ENCODE assay signal across 7 mouse cellular contexts in the genomic region with DNA sequence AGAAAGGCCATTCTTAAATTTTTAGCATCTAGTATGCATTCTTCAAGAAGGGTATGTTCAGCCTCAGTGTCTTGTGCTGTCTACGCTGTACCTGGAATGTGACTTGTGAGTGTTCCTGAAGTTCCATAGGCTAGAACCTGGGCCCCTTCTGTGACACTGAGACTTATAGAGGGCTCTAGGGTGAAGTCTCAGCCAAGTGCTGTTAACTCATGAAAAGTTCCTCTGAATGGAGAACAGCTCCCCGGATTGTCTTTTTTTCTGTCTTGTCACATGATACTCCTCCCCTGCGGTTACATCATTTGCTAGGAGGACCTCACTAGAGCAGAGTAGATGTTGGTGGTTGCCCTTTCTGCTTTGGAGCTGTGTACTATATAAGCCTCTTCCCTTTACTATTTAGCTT. TPM values are rescaled to one million over a fixed set of nuclear protein-coding genes. Genes with fewer than 3 reads are reported as not detected.
A peak's percentile ranks its signal among the peaks of the same experiment; 100 is the strongest.
DNase-seq lines count a peak whose midpoint lies in the region; ATAC-seq and TF ChIP-seq lines count a peak whose summit lies in the region.

No protein-coding gene starts in this region.

- no peaks in the 10 kb centered on the region; the same call in 1 of the 2 replicates for H3K27me3 ChIP-seq in liver, adult 2 months (ENCODE audit: control insufficient read depth, insufficient read depth, low read length)
- H3K27me3 ChIP-seq in liver, postnatal 0 days (ENCODE audit: insufficient read depth, low read length), result no peaks in the 10 kb centered on the region
- H3K27me3 ChIP-seq in embryonic facial prominence, embryonic 13.5 days, result peaks cover 6% of the 10 kb centered on the region; the same call in 1 of the 2 replicates

- H3K4me2 ChIP-seq in liver, postnatal 0 days (ENCODE audit: low read depth, low read length), result no peak overlapping the region
- peak overlapping the region; percentile 24 for H3K4me2 ChIP-seq in embryonic facial prominence, embryonic 13.5 days

- H3K4me1 ChIP-seq in liver, adult 2 months (ENCODE audit: control insufficient read depth, insufficient read depth, low read length), result peaks cover 1% of the 10 kb centered on the region; the same call in 1 of the 2 replicates
- peaks cover 14% of the 10 kb centered on the region for H3K4me1 ChIP-seq in liver, postnatal 0 days (ENCODE audit: insufficient read depth)
- H3K4me1 ChIP-seq in embryonic facial prominence, embryonic 13.5 days, result peaks cover 47% of the 10 kb centered on the region

- no peak for TF ChIP-seq POLR2A in liver, adult 2 months (IDR thresholded peaks at IDR 0.05; ENCODE audit: extremely low read depth, insufficient read depth, low read length)

- H3K79me2 ChIP-seq in liver, adult 2 months (ENCODE audit: control insufficient read depth, insufficient read depth, low read length), result no peaks in the 10 kb centered on the region

- H3K9me3 ChIP-seq in liver, postnatal 0 days (ENCODE audit: low read length), result no peaks in the 10 kb centered on the region
- H3K9me3 ChIP-seq in embryonic facial prominence, embryonic 13.5 days, result no peaks in the 10 kb centered on the region

- no peak overlapping the region for H3K9ac ChIP-seq in liver, adult 2 months (ENCODE audit: low read depth, low read length)
- H3K9ac ChIP-seq in liver, postnatal 0 days (replicated peaks), result no peak overlapping the region
- H3K9ac ChIP-seq in embryonic facial prominence, embryonic 13.5 days, result no peak overlapping the region

- DNase-seq in liver, adult 2 months (ENCODE audit: extremely low read depth, low read depth, low spot score), result peak; percentile 32
- no peak for DNase-seq in liver, postnatal 0 days
- peak; percentile 37 for DNase-seq in NIH3T3 (ENCODE audit: low read depth)
- no peak for DNase-seq in cerebellum, adult 11-12 months
- DNase-seq in layer of hippocampus, postnatal 36 days, result no peak

- no peak for TF ChIP-seq CTCF in liver, adult 2 months (IDR thresholded peaks at IDR 0.05; ENCODE audit: low read depth, low read length)
- TF ChIP-seq CTCF in liver, postnatal 0 days (IDR thresholded peaks at IDR 0.05; ENCODE audit: low read depth), result no peak

- H3K4me3 ChIP-seq in liver, adult 2 months (ENCODE audit: insufficient read depth, low read depth, low read length), result no peak overlapping the region
- H3K4me3 ChIP-seq in liver, postnatal 0 days (ENCODE audit: low read depth, low read length), result no peak overlapping the region
- H3K4me3 ChIP-seq in embryonic facial prominence, embryonic 13.5 days, result no peak overlapping the region

- H3K36me3 ChIP-seq in liver, adult 2 months (ENCODE audit: control insufficient read depth, insufficient read depth, low read length), result no peaks in the 10 kb centered on the region
- no peaks in the 10 kb centered on the region for H3K36me3 ChIP-seq in liver, postnatal 0 days (replicated peaks; ENCODE audit: insufficient read depth, low read length)
- no peaks in the 10 kb centered on the region for H3K36me3 ChIP-seq in embryonic facial prominence, embryonic 13.5 days

- 18% methylated on average over 3 of the region's 3 CpGs for WGBS in liver, adult 2 months
- 22% methylated on average over 3 of the region's 3 CpGs for WGBS in liver, postnatal 0 days (ENCODE audit: insufficient replicate concordance)
- 5% methylated on average over 3 of the region's 3 CpGs for WGBS in embryonic facial prominence, embryonic 13.5 days

- H3K27ac ChIP-seq in liver, adult 2 months (replicated peaks; ENCODE audit: insufficient read depth, low read depth, low read length), result peak overlapping the region; percentile 36; the same call in 1 of the 2 replicates
- no peak overlapping the region for H3K27ac ChIP-seq in liver, postnatal 0 days (ENCODE audit: low read depth)
- peak overlapping the region; percentile 68 for H3K27ac ChIP-seq in embryonic facial prominence, embryonic 13.5 days

- ATAC-seq in liver, postnatal 0 days, result no peak
- ATAC-seq in embryonic facial prominence, embryonic 13.5 days (ENCODE audit: insufficient number of reproducible peaks, insufficient read depth, low FRiP score, low TSS enrichment, low read depth), result no peak
- ATAC-seq in megakaryocyte progenitor cell, adult 5-6 weeks (replicated peaks; ENCODE audit: poor library complexity), result peak; percentile 39

- TF ChIP-seq EP300 in liver, postnatal 0 days (IDR thresholded peaks at IDR 0.05; ENCODE audit: low read depth), result no peak

RNA-seq across cellular contexts. Expression of a gene that starts 40.5 kb away (rescaled TPM):
- total RNA-seq in liver, adult 2 months (2014; rRNA removed), result 18.8 and 20.1 TPM in 2 replicates
- polyA plus RNA-seq in liver, adult 2 months (2012; rRNA removed), result 5.1 and 7.6 TPM in 2 replicates
- 14.6 and 18.1 TPM in 2 replicates for polyA plus RNA-seq in liver, postnatal 0 days (2015; fragmentation: Nextera tagmentation; extraction: Ambion mirVana)
- 40.8 and 46.3 TPM in 2 replicates for polyA plus RNA-seq in embryonic facial prominence, embryonic 13.5 days (2015; fragmentation: Nextera tagmentation; extraction: Ambion mirVana)
- 5.4 and 6.8 TPM in 2 replicates for total RNA-seq in megakaryocyte progenitor cell, adult 5-6 weeks (2015)
- total RNA-seq in megakaryocyte progenitor cell, adult 5-6 weeks (2017), result 12.6 and 16.3 TPM in 2 replicates
- total RNA-seq in layer of hippocampus, postnatal 36 days (2021), result 10 to 100 TPM; 10.6 to 11.3 TPM

Comparison
In these comparisons a context has a peak if more than half of its experiments do, and no peak if none do; other contexts are left out.
1. DNase-seq: peak in liver, adult 2 months (single experiment) and NIH3T3 (single experiment); none in liver, postnatal 0 days (single experiment), cerebellum, adult 11-12 months (single experiment) and layer of hippocampus, postnatal 36 days (0 of 2).